Mouse (Mus musculus): Measurements from ENCODE around the gene Slc22a15. TPM values are rescaled to one million over a fixed set of nuclear protein-coding genes. Genes with fewer than 3 reads are reported as not detected.

Gene Slc22a15
- total RNA-seq, 1 experiment, result 0.76 TPM

GRCm38 (mm10) chr3:101846096-101846495, 78.2 kb downstream of the Slc22a15 start:
- DNase-seq (ENCODE audit: low read depth, low spot score), result no peak
- Histone ChIP-seq H3K4me3 (ENCODE audit: insufficient read depth in 1 of 2, low read depth in 1 of 2, low read length in 2 of 2, poor library complexity in 1 of 2, severe bottlenecking in 1 of 2) (no peak overlapping the region), H3K27ac (ENCODE audit: insufficient read depth, low read depth, low read length, poor library complexity, severe bottlenecking) (no peak overlapping the region), H3K36me3 (ENCODE audit: control insufficient read depth, insufficient read depth, low read length, poor library complexity, severe bottlenecking) (no peaks in the 10 kb centered on the region), H3K9ac (ENCODE audit: insufficient read depth, low read depth, low read length, poor library complexity, severe bottlenecking) (no peak overlapping the region), H3K4me1 (ENCODE audit: control insufficient read depth in 2 of 2, insufficient read depth in 2 of 2, low read length in 2 of 2, poor library complexity in 1 of 2) (no peaks in the 10 kb centered on the region), H3K9me3 (ENCODE audit: control insufficient read depth, insufficient read depth, low read depth, low read length) (no peaks in the 10 kb centered on the region)
- TF ChIP-seq CHD2 (IDR thresholded peaks at IDR 0.05; ENCODE audit: low read depth, low read length) (no peak), ZC3H11A (IDR thresholded peaks at IDR 0.05; ENCODE audit: borderline replicate concordance, low read depth, low read length) (no peak), HCFC1 (IDR thresholded peaks at IDR 0.05; ENCODE audit: borderline replicate concordance, insufficient read depth, low read length) (no peak), MAFK (IDR thresholded peaks at IDR 0.05; ENCODE audit: insufficient read depth, low read depth, low read length) (peak; percentile 91), ZNF384 (IDR thresholded peaks at IDR 0.05; ENCODE audit: low read depth, low read length) (no peak)
- in situ Hi-C loops (cut with MboI; ENCODE audit: low sequenced_read_pairs in 2 of 2, unreplicated experiment in 2 of 2), result no loop called here

GRCm38 (mm10) chr3:101842372-101843094, 81.7 kb downstream of the Slc22a15 start:
- H3K4me3 ChIP-seq (ENCODE audit: insufficient read depth in 1 of 2, low read depth in 1 of 2, low read length in 2 of 2, poor library complexity in 1 of 2, severe bottlenecking in 1 of 2), result no peak overlapping the region
- H3K27ac ChIP-seq (ENCODE audit: insufficient read depth, low read depth, low read length, poor library complexity, severe bottlenecking), result no peak overlapping the region
- H3K9me3 ChIP-seq (ENCODE audit: control insufficient read depth, insufficient read depth, low read depth, low read length), result no peaks in the 10 kb centered on the region
- TF ChIP-seq ZNF384 (IDR thresholded peaks at IDR 0.05; ENCODE audit: low read depth, low read length), result no peak
- no peak for TF ChIP-seq MAFK (IDR thresholded peaks at IDR 0.05; ENCODE audit: insufficient read depth, low read depth, low read length)
- no peak for TF ChIP-seq HCFC1 (IDR thresholded peaks at IDR 0.05; ENCODE audit: borderline replicate concordance, insufficient read depth, low read length)
- no peak for TF ChIP-seq ZC3H11A (IDR thresholded peaks at IDR 0.05; ENCODE audit: borderline replicate concordance, low read depth, low read length)
- no peak for TF ChIP-seq CHD2 (IDR thresholded peaks at IDR 0.05; ENCODE audit: low read depth, low read length)
- H3K4me1 ChIP-seq (ENCODE audit: control insufficient read depth in 2 of 2, insufficient read depth in 2 of 2, low read length in 2 of 2, poor library complexity in 1 of 2), result no peaks in the 10 kb centered on the region
- in situ Hi-C loops (cut with MboI; ENCODE audit: low sequenced_read_pairs in 2 of 2, unreplicated experiment in 2 of 2), result no loop called here
- no peaks in the 10 kb centered on the region for H3K36me3 ChIP-seq (ENCODE audit: control insufficient read depth, insufficient read depth, low read length, poor library complexity, severe bottlenecking)
- H3K9ac ChIP-seq (ENCODE audit: insufficient read depth, low read depth, low read length, poor library complexity, severe bottlenecking), result no peak overlapping the region
- DNase-seq (ENCODE audit: low read depth, low spot score), result no peak

- H3K9me3 ChIP-seq (ENCODE audit: control insufficient read depth, insufficient read depth, low read depth, low read length), result no peaks in the 10 kb centered on the region
- no peak overlapping the region for H3K4me3 ChIP-seq (ENCODE audit: insufficient read depth in 1 of 2, low read depth in 1 of 2, low read length in 2 of 2, poor library complexity in 1 of 2, severe bottlenecking in 1 of 2)
- H3K27ac ChIP-seq (ENCODE audit: insufficient read depth, low read depth, low read length, poor library complexity, severe bottlenecking), result no peak overlapping the region
- no peak for TF ChIP-seq MAFK (IDR thresholded peaks at IDR 0.05; ENCODE audit: insufficient read depth, low read depth, low read length)
- 0 out of 2 replicates have a peak, but pooled peaks have one; percentile 6 for TF ChIP-seq ZC3H11A (IDR thresholded peaks at IDR 0.05; ENCODE audit: borderline replicate concordance, low read depth, low read length)
- DNase-seq (ENCODE audit: low read depth, low spot score), result peak; percentile 25
- H3K36me3 ChIP-seq (ENCODE audit: control insufficient read depth, insufficient read depth, low read length, poor library complexity, severe bottlenecking), result no peaks in the 10 kb centered on the region
- in situ Hi-C loops (cut with MboI; ENCODE audit: low sequenced_read_pairs in 2 of 2, unreplicated experiment in 2 of 2), result no loop called here
- H3K4me1 ChIP-seq (ENCODE audit: control insufficient read depth in 2 of 2, insufficient read depth in 2 of 2, low read length in 2 of 2, poor library complexity in 1 of 2), result peaks cover 4 to 8% of the 10 kb centered on the region in 2 experiments; a peak in 1 of 4 replicates
- H3K9ac ChIP-seq (ENCODE audit: insufficient read depth, low read depth, low read length, poor library complexity, severe bottlenecking), result no peak overlapping the region
These were observed 84.9 kb downstream of the Slc22a15 start for GRCm38 (mm10) chr3:101839327-101839726.

- Histone ChIP-seq H3K4me3 (ENCODE audit: insufficient read depth in 1 of 2, low read depth in 1 of 2, low read length in 2 of 2, poor library complexity in 1 of 2, severe bottlenecking in 1 of 2) (no peak overlapping the region), H3K4me1 (ENCODE audit: control insufficient read depth in 2 of 2, insufficient read depth in 2 of 2, low read length in 2 of 2, poor library complexity in 1 of 2) (peaks cover 4 to 8% of the 10 kb centered on the region in 2 experiments; a peak in 1 of 4 replicates), H3K36me3 (ENCODE audit: control insufficient read depth, insufficient read depth, low read length, poor library complexity, severe bottlenecking) (no peaks in the 10 kb centered on the region), H3K27ac (ENCODE audit: insufficient read depth, low read depth, low read length, poor library complexity, severe bottlenecking) (no peak overlapping the region), H3K9me3 (ENCODE audit: control insufficient read depth, insufficient read depth, low read depth, low read length) (no peaks in the 10 kb centered on the region), H3K9ac (ENCODE audit: insufficient read depth, low read depth, low read length, poor library complexity, severe bottlenecking) (no peak overlapping the region)
- in situ Hi-C loops (cut with MboI; ENCODE audit: low sequenced_read_pairs in 2 of 2, unreplicated experiment in 2 of 2), result no loop called here
- no peak for DNase-seq (ENCODE audit: low read depth, low spot score)
- TF ChIP-seq ZNF384 (IDR thresholded peaks at IDR 0.05; ENCODE audit: low read depth, low read length), result no peak
- no peak for TF ChIP-seq ZC3H11A (IDR thresholded peaks at IDR 0.05; ENCODE audit: borderline replicate concordance, low read depth, low read length)
These were observed 87.3 kb downstream of the Slc22a15 start for GRCm38 (mm10) chr3:101836971-101837370.

- H3K27ac ChIP-seq (ENCODE audit: insufficient read depth, low read depth, low read length, poor library complexity, severe bottlenecking), result no peak overlapping the region
- H3K4me1 ChIP-seq (ENCODE audit: control insufficient read depth in 2 of 2, insufficient read depth in 2 of 2, low read length in 2 of 2, poor library complexity in 1 of 2), result peaks cover 4 to 11% of the 10 kb centered on the region in 2 experiments; a peak in 1 of 4 replicates
- H3K4me3 ChIP-seq (ENCODE audit: insufficient read depth in 1 of 2, low read depth in 1 of 2, low read length in 2 of 2, poor library complexity in 1 of 2, severe bottlenecking in 1 of 2), result peak overlapping the region; percentile 13 to 15; a peak in 1 of 4 replicates
- 0 out of 2 replicates have a peak overlapping the region, but pooled peaks have one; percentile 56 for H3K9ac ChIP-seq (ENCODE audit: insufficient read depth, low read depth, low read length, poor library complexity, severe bottlenecking)
- in situ Hi-C loops (cut with MboI; ENCODE audit: low sequenced_read_pairs in 2 of 2, unreplicated experiment in 2 of 2), result no loop called here
- no peaks in the 10 kb centered on the region for H3K36me3 ChIP-seq (ENCODE audit: control insufficient read depth, insufficient read depth, low read length, poor library complexity, severe bottlenecking)
- no peak for DNase-seq (ENCODE audit: low read depth, low spot score)
- TF ChIP-seq ZC3H11A (IDR thresholded peaks at IDR 0.05; ENCODE audit: borderline replicate concordance, low read depth, low read length) (no peak), HCFC1 (IDR thresholded peaks at IDR 0.05; ENCODE audit: borderline replicate concordance, insufficient read depth, low read length) (no peak), CHD2 (IDR thresholded peaks at IDR 0.05; ENCODE audit: low read depth, low read length) (no peak), MAFK (IDR thresholded peaks at IDR 0.05; ENCODE audit: insufficient read depth, low read depth, low read length) (no peak), ZNF384 (IDR thresholded peaks at IDR 0.05; ENCODE audit: low read depth, low read length) (no peak)
- no peaks in the 10 kb centered on the region for H3K9me3 ChIP-seq (ENCODE audit: control insufficient read depth, insufficient read depth, low read depth, low read length)
These were observed 87.7 kb downstream of the Slc22a15 start for GRCm38 (mm10) chr3:101836532-101836931.
